Mouse (Mus musculus) MEL (cell line): ENCODE measurements around the gene Phlda2. TPM values are rescaled to one million over a fixed set of nuclear protein-coding genes. Genes with fewer than 3 reads are reported as not detected.

Source experiments
- DNase-seq: peaks from one replicate; pipeline ENCODE4 v3.0.0; 2011; ENCODE audit warnings: low read depth, low spot score
- H3K27ac ChIP-seq: 2 replicates; pipeline ENCODE4 v1.5.1; 2012; ENCODE audit warnings: low read depth, mild to moderate bottlenecking, control low read depth, low read length, moderate library complexity; ENCODE audit not compliant: control insufficient read depth
- H3K27me3 ChIP-seq, 2 experiments: fragments of 150-350 bp in 1 of 2; sonication (generic) in 1 of 2; 2 replicates each; pipeline ENCODE4 v1.6.1; 2012; ENCODE audit warnings: low read length in 2 of 2, mild to moderate bottlenecking in 2 of 2, improper control_type of control experiment in 1 of 2, moderate library complexity in 1 of 2; ENCODE audit not compliant: insufficient read depth in 2 of 2, control insufficient read depth in 1 of 2
- H3K36me3 ChIP-seq, 2 experiments: 2 replicates each; pipeline ENCODE4 v1.6.1; 2012 to 2014; ENCODE audit warnings: low read length in 2 of 2, improper control_type of control experiment in 1 of 2, inconsistent platforms in 1 of 2, mild to moderate bottlenecking in 1 of 2; ENCODE audit not compliant: insufficient read depth in 2 of 2, control insufficient read depth in 1 of 2
- H3K4me1 ChIP-seq, 2 experiments: fragments of 150-350 bp in 1 of 2; sonication (generic) in 1 of 2; 2 replicates each; pipeline ENCODE4 v1.6.1; 2012; ENCODE audit warnings: low read length in 2 of 2, improper control_type of control experiment in 1 of 2, mild to moderate bottlenecking in 1 of 2; ENCODE audit not compliant: insufficient read depth in 2 of 2, control insufficient read depth in 1 of 2
- H3K4me3 ChIP-seq, 2 experiments: fragments of 150-350 bp in 1 of 2; sonication (generic) in 1 of 2; 2 replicates each; pipeline ENCODE4 v1.5.1; 2012; ENCODE audit warnings: low read depth in 2 of 2, low read length in 2 of 2, mild to moderate bottlenecking in 2 of 2, moderate library complexity in 2 of 2, control low read depth in 1 of 2, improper control_type of control experiment in 1 of 2; ENCODE audit not compliant: control insufficient read depth in 1 of 2, insufficient read depth in 1 of 2
- H3K79me2 ChIP-seq: 2 replicates; pipeline ENCODE4 v1.6.1; 2012; ENCODE audit warnings: mild to moderate bottlenecking, low read length, moderate library complexity; ENCODE audit not compliant: control insufficient read depth, poor library complexity, insufficient read depth
- H3K9ac ChIP-seq: 2 replicates; pipeline ENCODE4 v1.6.1; 2012; ENCODE audit warnings: low read depth, mild to moderate bottlenecking, control low read depth, low read length, moderate library complexity; ENCODE audit not compliant: control insufficient read depth, poor library complexity, severe bottlenecking
- H3K9me3 ChIP-seq: fragments of 150-350 bp; sonication (generic); replicated peaks from 2 replicates; pipeline ENCODE4 v1.6.1; 2012; ENCODE audit warnings: mild to moderate bottlenecking, low read length, improper control_type of control experiment, moderate library complexity; ENCODE audit not compliant: insufficient read depth
- BHLHE40 ChIP-seq: IDR thresholded peaks from 2 replicates; pipeline ENCODE4 v1.6.1; 2012; ENCODE audit warnings: low read depth, mild to moderate bottlenecking, inconsistent platforms, low read length, improper control_type of control experiment, borderline replicate concordance
- CHD1 ChIP-seq: IDR thresholded peaks from 2 replicates; pipeline ENCODE4 v1.6.1; 2012; ENCODE audit warnings: low read depth, mild to moderate bottlenecking, inconsistent platforms, low read length, improper control_type of control experiment
- CHD2 ChIP-seq: IDR thresholded peaks from 2 replicates; pipeline ENCODE4 v1.6.1; 2011; ENCODE audit warnings: low read length, improper control_type of control experiment
- CTCF ChIP-seq, 3 experiments: IDR thresholded peaks in 2 of 3; conservative IDR thresholded peaks in 1 of 3; 2 replicates each; pipeline ENCODE4 v1.5.1; 2011 to 2012; ENCODE audit warnings: low read length in 3 of 3, low read depth in 2 of 3, mild to moderate bottlenecking in 2 of 3, improper control_type of control experiment in 1 of 3, inconsistent platforms in 1 of 3, mixed read lengths in 1 of 3, moderate library complexity in 1 of 3; ENCODE audit not compliant: control insufficient read depth in 1 of 3, insufficient read depth in 1 of 3, poor library complexity in 1 of 3, severe bottlenecking in 1 of 3
- E2F4 ChIP-seq: IDR thresholded peaks from 2 replicates; pipeline ENCODE4 v1.6.1; 2011; ENCODE audit warnings: low read depth, low read length, improper control_type of control experiment, borderline replicate concordance
- ELF1 ChIP-seq: IDR thresholded peaks from 2 replicates; pipeline ENCODE4 v1.6.1; 2014; ENCODE audit warnings: low read depth, mild to moderate bottlenecking, inconsistent platforms, low read length, improper control_type of control experiment, moderate library complexity
- EP300 ChIP-seq, 2 experiments: IDR thresholded peaks; 2 replicates each; pipeline ENCODE4 v1.6.1; 2011; ENCODE audit warnings: improper control_type of control experiment in 2 of 2, low read length in 2 of 2, low read depth in 1 of 2, mild to moderate bottlenecking in 1 of 2
- ETS1 ChIP-seq: IDR thresholded peaks from 2 replicates; pipeline ENCODE4 v1.6.1; 2012; ENCODE audit warnings: low read depth, mild to moderate bottlenecking, inconsistent platforms, low read length, improper control_type of control experiment, moderate library complexity
- GATA1 ChIP-seq: IDR thresholded peaks from 2 replicates; pipeline ENCODE4 v1.6.1; 2011; ENCODE audit warnings: low read depth, low read length, improper control_type of control experiment
- KAT2A ChIP-seq: conservative IDR thresholded peaks from 2 replicates; pipeline ENCODE4 v1.6.1; 2012; ENCODE audit warnings: low read depth, low read length, improper control_type of control experiment, inconsistent platforms
- MAFK ChIP-seq: IDR thresholded peaks from 2 replicates; pipeline ENCODE4 v1.6.1; 2011; ENCODE audit warnings: low read depth, mild to moderate bottlenecking, low read length, improper control_type of control experiment, borderline replicate concordance
- MAZ ChIP-seq: IDR thresholded peaks from 2 replicates; pipeline ENCODE4 v1.6.1; 2012; ENCODE audit warnings: low read depth, mild to moderate bottlenecking, inconsistent platforms, low read length, improper control_type of control experiment
- MEF2A ChIP-seq: IDR thresholded peaks from 2 replicates; pipeline ENCODE4 v1.6.1; 2014; ENCODE audit warnings: low read depth, mild to moderate bottlenecking, inconsistent platforms, low read length, improper control_type of control experiment; ENCODE audit not compliant: poor library complexity, insufficient replicate concordance, severe bottlenecking; ENCODE audit errors: extremely low read depth
- MXI1 ChIP-seq: IDR thresholded peaks from 2 replicates; pipeline ENCODE4 v1.6.1; 2011; ENCODE audit warnings: mild to moderate bottlenecking, low read depth, low read length, improper control_type of control experiment
- MYB ChIP-seq: IDR thresholded peaks from 2 replicates; pipeline ENCODE4 v1.6.1; 2011; ENCODE audit warnings: mild to moderate bottlenecking, low read depth, low read length, improper control_type of control experiment
- MYC ChIP-seq: IDR thresholded peaks from 2 replicates; pipeline ENCODE4 v1.6.1; 2011; ENCODE audit warnings: low read depth, mild to moderate bottlenecking, low read length, improper control_type of control experiment, moderate library complexity
- NELFE ChIP-seq: IDR thresholded peaks from 2 replicates; pipeline ENCODE4 v1.6.1; 2011; ENCODE audit warnings: low read depth, low read length, improper control_type of control experiment
- NRF1 ChIP-seq: IDR thresholded peaks from 2 replicates; pipeline ENCODE4 v1.6.1; 2014; ENCODE audit warnings: low read depth, mild to moderate bottlenecking, inconsistent platforms, low read length, improper control_type of control experiment, moderate library complexity; ENCODE audit not compliant: poor library complexity, insufficient read depth, severe bottlenecking
- POLR2A ChIP-seq, 2 experiments: IDR thresholded peaks; 2 replicates each; pipeline ENCODE4 v1.6.1; 2011 to 2012; ENCODE audit warnings: low read length in 2 of 2, mild to moderate bottlenecking in 2 of 2, control low read depth in 1 of 2, improper control_type of control experiment in 1 of 2, low read depth in 1 of 2, moderate library complexity in 1 of 2; ENCODE audit not compliant: control insufficient read depth in 1 of 2, insufficient read depth in 1 of 2, poor library complexity in 1 of 2
- POLR2AphosphoS2 ChIP-seq: IDR thresholded peaks from 2 replicates; pipeline ENCODE4 v1.6.1; 2011; ENCODE audit warnings: low read length, improper control_type of control experiment
- RCOR1 ChIP-seq: IDR thresholded peaks from 2 replicates; pipeline ENCODE4 v1.6.1; 2012; ENCODE audit warnings: low read depth, mild to moderate bottlenecking, inconsistent platforms, low read length, improper control_type of control experiment
- SIN3A ChIP-seq: IDR thresholded peaks from 2 replicates; pipeline ENCODE4 v1.6.1; 2012; ENCODE audit warnings: low read length, improper control_type of control experiment, inconsistent platforms
- SMC3 ChIP-seq: IDR thresholded peaks from 2 replicates; pipeline ENCODE4 v1.6.1; 2011; ENCODE audit warnings: low read depth, low read length, improper control_type of control experiment
- TAL1 ChIP-seq: IDR thresholded peaks from 2 replicates; pipeline ENCODE4 v1.6.1; 2012; ENCODE audit warnings: mild to moderate bottlenecking, inconsistent platforms, low read length, moderate library complexity, mixed read lengths
- TBP ChIP-seq: IDR thresholded peaks from 2 replicates; pipeline ENCODE4 v1.8.0; 2011; ENCODE audit warnings: low read depth, low read length, improper control_type of control experiment
- TCF12 ChIP-seq: IDR thresholded peaks from 2 replicates; pipeline ENCODE4 v1.6.1; 2014; ENCODE audit warnings: low read depth, mild to moderate bottlenecking, inconsistent platforms, low read length, improper control_type of control experiment, moderate library complexity
- UBTF ChIP-seq: IDR thresholded peaks from 2 replicates; pipeline ENCODE4 v1.6.1; 2012; ENCODE audit warnings: low read depth, mild to moderate bottlenecking, inconsistent platforms, low read length, improper control_type of control experiment, moderate library complexity, borderline replicate concordance; ENCODE audit not compliant: insufficient read depth
- ZMIZ1 ChIP-seq: IDR thresholded peaks from 2 replicates; pipeline ENCODE4 v1.6.1; 2012; ENCODE audit warnings: low read depth, mild to moderate bottlenecking, inconsistent platforms, low read length, improper control_type of control experiment, moderate library complexity
- polyA plus RNA-seq, 2 experiments: library from polyadenylated mRNA; stranded (reverse) in 1 of 2; unstranded in 1 of 2; fragments of >175 nt in 1 of 2; fragments of >200 nt in 1 of 2; gene quantifications; 2 replicates each; pipeline versions ENCODE4 v1.2.1 to v1.2.4; 2012; ENCODE audit warnings: low replicate concordance in 2 of 2, low read depth in 1 of 2; ENCODE audit not compliant: insufficient read length in 2 of 2, insufficient read depth in 1 of 2, missing spikeins in 1 of 2
- total RNA-seq: library from RNA; depleted of rRNA; stranded (reverse); fragments of 300-350 nt; gene quantifications from 2 replicates; pipeline ENCODE4 v1.2.3, GENCODE M21; 2012

The Phlda2 gene
- total and polyA plus RNA-seq, 3 experiments: 152 to 253 TPM; not detected in 1

DNA sequence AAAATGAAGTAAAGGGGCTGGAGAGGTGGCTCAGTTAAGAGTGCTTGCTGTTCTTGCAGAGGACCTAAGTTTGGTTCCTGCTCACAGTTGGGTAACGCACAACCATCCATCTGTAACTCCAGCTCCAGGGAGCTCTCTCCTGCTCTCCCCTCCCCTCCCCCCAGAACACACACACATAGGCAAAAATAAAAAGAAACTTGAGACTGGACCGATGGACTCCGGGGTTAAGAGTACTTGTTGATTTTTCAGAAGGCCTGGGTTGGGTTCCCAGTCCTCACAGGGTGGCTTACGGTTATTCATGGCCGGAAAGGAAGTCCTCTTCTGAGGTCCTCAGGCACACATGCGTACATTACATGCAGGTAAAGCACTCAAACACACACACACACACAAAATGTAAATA, 976 bp upstream of the Phlda2 start:
- Histone ChIP-seq H3K4me1 (peaks cover 5 to 14% of the 10 kb centered on the region in 2 experiments; a peak in 3 of 4 replicates), H3K9me3 (no peaks in the 10 kb centered on the region), H3K36me3 (peaks cover 0 to 6% of the 10 kb centered on the region in 2 experiments; a peak in 2 of 4 replicates), H3K27me3 (no peaks in the 10 kb centered on the region), H3K79me2 (peaks cover 10% of the 10 kb centered on the region), H3K4me3 (no peak overlapping the region), H3K9ac (no peak overlapping the region), H3K27ac (no peak overlapping the region)
- TF ChIP-seq MYB (no peak), KAT2A (no peak), MAZ (no peak), UBTF (no peak), E2F4 (no peak), NELFE (no peak)
- DNase-seq: no peak

DNA sequence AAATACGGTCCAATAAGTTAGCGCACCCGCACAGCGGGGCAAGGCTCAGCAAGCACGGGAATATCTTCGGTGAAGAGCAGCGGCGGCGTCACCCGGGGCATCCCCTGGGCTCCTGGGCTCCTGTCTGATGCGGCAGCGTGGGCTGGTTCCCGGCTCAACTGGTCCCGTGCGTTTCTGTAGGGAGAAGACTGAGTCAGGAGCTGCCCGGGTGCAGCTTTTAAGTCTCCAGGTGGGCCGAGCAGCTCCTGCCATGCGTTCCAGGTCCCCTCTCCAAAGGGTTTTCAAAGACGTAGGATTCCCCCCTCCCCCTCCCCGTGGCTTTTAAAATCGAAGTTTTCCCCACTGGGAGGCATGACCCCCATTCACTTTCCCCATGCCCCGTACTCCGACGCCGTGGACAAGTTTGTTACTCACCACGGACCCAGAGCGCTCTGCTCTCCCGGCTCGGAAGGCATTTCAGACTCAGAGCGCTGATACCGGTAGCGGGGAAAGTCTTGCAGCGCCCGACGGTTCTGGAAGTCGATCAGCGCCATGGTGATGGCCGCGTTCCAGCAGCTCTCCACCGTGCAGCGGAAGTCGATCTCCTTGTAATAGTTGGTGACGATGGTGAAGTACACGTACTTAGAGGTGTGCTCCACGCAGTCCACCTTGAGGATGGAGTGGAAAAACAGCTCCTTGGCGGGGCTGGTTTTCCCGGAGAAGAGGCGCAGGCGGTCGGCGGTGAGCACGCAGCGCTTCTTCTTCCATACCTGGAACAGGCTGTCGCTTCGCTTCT, 1.1 kb downstream of the Phlda2 start:
- Histone ChIP-seq H3K79me2 (peaks cover 10% of the 10 kb centered on the region), H3K27ac (peak overlapping the region; percentile 84), H3K4me3 (peak overlapping the region; percentile 78 to 91), H3K27me3 (no peaks in the 10 kb centered on the region), H3K9me3 (no peaks in the 10 kb centered on the region), H3K9ac (peak overlapping the region; percentile 85), H3K4me1 (peaks cover 5 to 24% of the 10 kb centered on the region in 2 experiments), H3K36me3 (peaks cover 0 to 8% of the 10 kb centered on the region in 2 experiments; a peak in 2 of 4 replicates)
- peak; percentile 88 for DNase-seq
- TF ChIP-seq KAT2A: no peak
- no peak for TF ChIP-seq MYB
- no peak for TF ChIP-seq ELF1
- TF ChIP-seq E2F4: no peak
- TF ChIP-seq TAL1: no peak
- TF ChIP-seq MAFK: no peak
- no peak for TF ChIP-seq BHLHE40
- peak; percentile 38; the same call in 1 of the 2 replicates for TF ChIP-seq ETS1
- TF ChIP-seq EP300 (IDR thresholded peaks at IDR 0.05; ENCODE audit: low read depth in 1 of 2, low read length in 2 of 2): peak in 1 of 2 experiments; percentile 31; a peak in 1 of 4 replicates
- TF ChIP-seq CHD1: peak; percentile 87; the same call in 1 of the 2 replicates
- 0 out of 2 replicates have a peak, but pooled peaks have one; percentile 2 for TF ChIP-seq TCF12
- TF ChIP-seq MXI1: peak; percentile 59; the same call in 1 of the 2 replicates
- no peak for TF ChIP-seq GATA1
- TF ChIP-seq ZMIZ1: no peak
- TF ChIP-seq MEF2A: no peak
- TF ChIP-seq UBTF: peak; percentile 91; the same call in 1 of the 2 replicates
- TF ChIP-seq TBP: no peak
- TF ChIP-seq CTCF (IDR thresholded peaks at IDR 0.05 in 2 of 3, conservative IDR thresholded peaks at IDR 0.05 in 1 of 3; ENCODE audit: control insufficient read depth in 1 of 3, insufficient read depth in 1 of 3, low read depth in 2 of 3, low read length in 3 of 3, poor library complexity in 1 of 3, severe bottlenecking in 1 of 3): no peak
- no peak for TF ChIP-seq POLR2AphosphoS2
- TF ChIP-seq POLR2A (IDR thresholded peaks at IDR 0.05; ENCODE audit: control insufficient read depth in 1 of 2, insufficient read depth in 1 of 2, low read depth in 1 of 2, low read length in 2 of 2, poor library complexity in 1 of 2): no peak; a peak in 1 of 4 replicates
- no peak for TF ChIP-seq SMC3
- no peak for TF ChIP-seq CHD2
- TF ChIP-seq NELFE: no peak
- no peak for TF ChIP-seq MYC
- peak; percentile 28; the same call in 1 of the 2 replicates for TF ChIP-seq SIN3A
- 0 out of 2 replicates have a peak, but pooled peaks have one; percentile 5 for TF ChIP-seq RCOR1
- TF ChIP-seq NRF1: no peak
